Mouse (Mus musculus) embryonic facial prominence, embryonic 13.5 days (tissue): ENCODE results near the gene CN725425. TPM values are rescaled to one million over a fixed set of nuclear protein-coding genes. Genes with fewer than 3 reads are reported as not detected.

Experiments
- ATAC-seq: fragments of 200-750 bp; cut with Nextera tagmentation; 2 replicates; pipeline ENCODE4 v1.8.0; 2017; ENCODE audit warnings: low read depth; ENCODE audit not compliant: insufficient number of reproducible peaks, insufficient read depth, low FRiP score, low TSS enrichment
- H3K27ac ChIP-seq: fragments of 300-500 bp; sonication (generic); 2 replicates; pipeline ENCODE4 v1.5.1; 2015; ENCODE audit warnings: moderate library complexity, mild to moderate bottlenecking, inconsistent platforms
- H3K27me3 ChIP-seq: fragments of 300-500 bp; sonication (generic); 2 replicates; pipeline ENCODE4 v1.6.1; 2015; ENCODE audit warnings: mild to moderate bottlenecking, inconsistent platforms
- H3K36me3 ChIP-seq: fragments of 300-500 bp; sonication (generic); 2 replicates; pipeline ENCODE4 v1.6.1; 2015; ENCODE audit warnings: mild to moderate bottlenecking, inconsistent platforms
- H3K4me1 ChIP-seq: fragments of 300-500 bp; sonication (generic); 2 replicates; pipeline ENCODE4 v1.6.1; 2015; ENCODE audit warnings: inconsistent platforms
- H3K4me2 ChIP-seq: fragments of 300-500 bp; sonication (generic); 2 replicates; pipeline ENCODE4 v1.6.1; 2015; ENCODE audit warnings: moderate library complexity, mild to moderate bottlenecking, inconsistent platforms
- H3K4me3 ChIP-seq: fragments of 300-500 bp; sonication (generic); 2 replicates; pipeline ENCODE4 v1.5.1; 2015; ENCODE audit warnings: mild to moderate bottlenecking, inconsistent platforms
- H3K9ac ChIP-seq: fragments of 300-500 bp; sonication (generic); 2 replicates; pipeline ENCODE4 v1.6.1; 2015; ENCODE audit warnings: mild to moderate bottlenecking, inconsistent platforms
- H3K9me3 ChIP-seq: fragments of 300-500 bp; sonication (generic); 2 replicates; pipeline ENCODE4 v1.6.1; 2016; ENCODE audit warnings: inconsistent platforms
- WGBS: fragments of 180-500 bp; shearing (Covaris S2); methylation state at CpG from one replicate; pipeline ENCODE4 v1.1.7; 2015; ENCODE audit warnings: mixed read lengths; 5-methylcytosine and 5-hydroxymethylcytosine counted together
- polyA plus RNA-seq: library from polyadenylated mRNA; unstranded; fragments of >200 nt; fragmentation: Nextera tagmentation; extraction: Ambion mirVana; gene quantifications from 2 replicates; pipeline ENCODE4 v1.2.1, GENCODE M21; 2015

Gene CN725425
- polyA plus RNA-seq, 1 experiment from 2014 or later: not detected

GRCm38 (mm10) chr15:91240683-91241335, 41.5 kb downstream of the CN725425 start:
- Histone ChIP-seq H3K36me3 (no peaks in the 10 kb centered on the region), H3K4me3 (no peak overlapping the region), H3K9me3 (no peaks in the 10 kb centered on the region), H3K4me1 (no peaks in the 10 kb centered on the region), H3K27me3 (no peaks in the 10 kb centered on the region), H3K9ac (no peak overlapping the region), H3K27ac (no peak overlapping the region), H3K4me2 (no peak overlapping the region)
- 86% methylated on average over 3 of the region's 3 CpGs for WGBS
- no peak for ATAC-seq

- H3K36me3 ChIP-seq: no peaks in the 10 kb centered on the region
- H3K4me2 ChIP-seq: no peak overlapping the region
- 86% methylated on average over 6 of the region's 6 CpGs for whole genome bisulfite sequencing
- H3K4me3 ChIP-seq: no peak overlapping the region
- H3K27ac ChIP-seq: no peak overlapping the region
- no peaks in the 10 kb centered on the region for H3K4me1 ChIP-seq
- H3K9ac ChIP-seq: no peak overlapping the region
- H3K27me3 ChIP-seq: no peaks in the 10 kb centered on the region
- ATAC-seq: no peak
- no peaks in the 10 kb centered on the region for H3K9me3 ChIP-seq
These were observed 51.5 kb downstream of the CN725425 start for GRCm38 (mm10) chr15:91250815-91251214.

- H3K9ac ChIP-seq: no peak overlapping the region
- ATAC-seq: no peak
- WGBS: 82% methylated on average over 9 of the region's 9 CpGs
These were observed 52.5 kb downstream of the CN725425 start for GRCm38 (mm10) chr15:91251544-91252408.

GRCm38 (mm10) chr15:91252956-91253355, 53.7 kb downstream of the CN725425 start:
- Histone ChIP-seq H3K9ac (no peak overlapping the region), H3K4me2 (no peak overlapping the region), H3K4me3 (no peak overlapping the region), H3K4me1 (no peaks in the 10 kb centered on the region), H3K27ac (no peak overlapping the region), H3K9me3 (no peaks in the 10 kb centered on the region), H3K27me3 (no peaks in the 10 kb centered on the region), H3K36me3 (no peaks in the 10 kb centered on the region)
- 45% methylated on average over 8 of the region's 8 CpGs for WGBS
- no peak for ATAC-seq

More at GRCm38 (mm10) chr15:91251544-91252408, 52.5 kb downstream of the CN725425 start:
- Histone ChIP-seq H3K36me3 (no peaks in the 10 kb centered on the region), H3K27ac (no peak overlapping the region), H3K27me3 (no peaks in the 10 kb centered on the region), H3K4me3 (no peak overlapping the region), H3K4me1 (no peaks in the 10 kb centered on the region), H3K4me2 (no peak overlapping the region), H3K9me3 (no peaks in the 10 kb centered on the region)

GRCm38 (mm10) chr15:91255308-91255707, 56.0 kb downstream of the CN725425 start:
- no peak overlapping the region for H3K27ac ChIP-seq
- H3K36me3 ChIP-seq: no peaks in the 10 kb centered on the region
- H3K9me3 ChIP-seq: no peaks in the 10 kb centered on the region
- 90% methylated on average over 2 of the region's 2 CpGs for WGBS
- no peaks in the 10 kb centered on the region for H3K4me1 ChIP-seq
- no peak overlapping the region for H3K4me3 ChIP-seq
- no peak overlapping the region for H3K4me2 ChIP-seq
- no peak overlapping the region for H3K9ac ChIP-seq
- ATAC-seq: no peak
- no peaks in the 10 kb centered on the region for H3K27me3 ChIP-seq

GRCm38 (mm10) chr15:91257140-91257539, 57.8 kb downstream of the CN725425 start:
- no peak overlapping the region for H3K4me2 ChIP-seq
- H3K27me3 ChIP-seq: no peaks in the 10 kb centered on the region
- no peak overlapping the region for H3K27ac ChIP-seq
- H3K36me3 ChIP-seq: no peaks in the 10 kb centered on the region
- no peak overlapping the region for H3K9ac ChIP-seq
- no peak overlapping the region for H3K4me3 ChIP-seq
- ATAC-seq: no peak
- 52% methylated on average over 11 of the region's 11 CpGs for WGBS
- no peaks in the 10 kb centered on the region for H3K4me1 ChIP-seq
- no peaks in the 10 kb centered on the region for H3K9me3 ChIP-seq

- Histone ChIP-seq H3K36me3 (no peaks in the 10 kb centered on the region), H3K4me1 (no peaks in the 10 kb centered on the region), H3K27ac (no peak overlapping the region), H3K4me3 (no peak overlapping the region), H3K9ac (no peak overlapping the region), H3K27me3 (no peaks in the 10 kb centered on the region), H3K9me3 (no peaks in the 10 kb centered on the region), H3K4me2 (no peak overlapping the region)
- ATAC-seq: no peak
- WGBS: 75% methylated on average over 5 of the region's 5 CpGs
These were observed 61.3 kb downstream of the CN725425 start for GRCm38 (mm10) chr15:91260578-91260977.

- no peak overlapping the region for H3K9ac ChIP-seq
- H3K27me3 ChIP-seq: no peaks in the 10 kb centered on the region
- no peak overlapping the region for H3K4me2 ChIP-seq
- H3K36me3 ChIP-seq: no peaks in the 10 kb centered on the region
- H3K9me3 ChIP-seq: no peaks in the 10 kb centered on the region
- no peak for ATAC-seq
- 93% methylated on average over 1 of the region's 1 CpGs for WGBS
- no peaks in the 10 kb centered on the region for H3K4me1 ChIP-seq
- no peak overlapping the region for H3K4me3 ChIP-seq
- no peak overlapping the region for H3K27ac ChIP-seq
These were observed 64.6 kb downstream of the CN725425 start for GRCm38 (mm10) chr15:91263926-91264325.

- H3K4me1 ChIP-seq: no peaks in the 10 kb centered on the region
- H3K36me3 ChIP-seq: peaks cover 4% of the 10 kb centered on the region; the same call in 1 of the 2 replicates
- WGBS: 84% methylated on average over 4 of the region's 4 CpGs
- no peaks in the 10 kb centered on the region for H3K9me3 ChIP-seq
- no peak overlapping the region for H3K4me2 ChIP-seq
- no peak overlapping the region for H3K4me3 ChIP-seq
- ATAC-seq: no peak
- no peak overlapping the region for H3K9ac ChIP-seq
- H3K27me3 ChIP-seq: no peaks in the 10 kb centered on the region
- no peak overlapping the region for H3K27ac ChIP-seq
These were observed 69.2 kb downstream of the CN725425 start for GRCm38 (mm10) chr15:91268532-91268931.

GRCm38 (mm10) chr15:91275961-91276360, 76.7 kb downstream of the CN725425 start:
- Histone ChIP-seq H3K36me3 (peaks cover 4% of the 10 kb centered on the region; the same call in 1 of the 2 replicates), H3K4me1 (no peaks in the 10 kb centered on the region), H3K9ac (no peak overlapping the region), H3K4me2 (no peak overlapping the region), H3K27me3 (no peaks in the 10 kb centered on the region), H3K9me3 (no peaks in the 10 kb centered on the region), H3K27ac (no peak overlapping the region), H3K4me3 (no peak overlapping the region)
- whole genome bisulfite sequencing: 52% methylated on average over 3 of the region's 3 CpGs
- no peak for ATAC-seq

GRCm38 (mm10) chr15:91279571-91279970, 80.3 kb downstream of the CN725425 start:
- ATAC-seq: no peak
- 93% methylated on average over 5 of the region's 5 CpGs for WGBS
- H3K4me3 ChIP-seq: no peak overlapping the region

GRCm38 (mm10) chr15:91281521-91281920, 82.2 kb downstream of the CN725425 start:
- H3K27me3 ChIP-seq: no peaks in the 10 kb centered on the region
- ATAC-seq: no peak
- no peak overlapping the region for H3K4me2 ChIP-seq
- WGBS: 88% methylated on average over 5 of the region's 5 CpGs
- H3K4me3 ChIP-seq: no peak overlapping the region
- H3K4me1 ChIP-seq: no peaks in the 10 kb centered on the region
- H3K9me3 ChIP-seq: no peaks in the 10 kb centered on the region
- no peak overlapping the region for H3K27ac ChIP-seq
- no peak overlapping the region for H3K9ac ChIP-seq
- no peaks in the 10 kb centered on the region for H3K36me3 ChIP-seq

More at GRCm38 (mm10) chr15:91279571-91279970, 80.3 kb downstream of the CN725425 start:
- H3K4me1 ChIP-seq: no peaks in the 10 kb centered on the region
- H3K4me2 ChIP-seq: no peak overlapping the region
- H3K9me3 ChIP-seq: no peaks in the 10 kb centered on the region
- H3K36me3 ChIP-seq: no peaks in the 10 kb centered on the region
- no peaks in the 10 kb centered on the region for H3K27me3 ChIP-seq
- H3K9ac ChIP-seq: no peak overlapping the region
- no peak overlapping the region for H3K27ac ChIP-seq
